In genomic region chrX:158043844-158044140, GRCm38 (mm10) we compare ENCODE assay signal across 10 mouse cellular contexts. TPM values are rescaled to one million over a fixed set of nuclear protein-coding genes. Genes with fewer than 3 reads are reported as not detected.
DNase-seq lines count a peak whose midpoint lies in the region; ATAC-seq and TF ChIP-seq lines count a peak whose summit lies in the region.
"Had no signal": no experiment of that assay in that cellular context is flagged by ENCODE, and none has a peak within 500 bp of the region (broad histone marks: within the 10 kb centered on the region; RNA-seq: fewer than 3 reads in every experiment).

No protein-coding gene starts in this region.

- peaks cover 7% of the 10 kb centered on the region; the same call in 1 of the 2 replicates for H3K27me3 ChIP-seq in heart, embryonic 12.5 days (replicated peaks)
- peaks cover 4% of the 10 kb centered on the region; the same call in 1 of the 2 replicates for H3K27me3 ChIP-seq in heart, adult 2 months (ENCODE audit: control insufficient read depth, insufficient read depth, low read length)
- H3K27me3 ChIP-seq in E14TG2a.4 (ENCODE audit: insufficient read depth, low read length), result peaks cover 29% of the 10 kb centered on the region
- H3K27me3 ChIP-seq in forebrain, embryonic 12.5 days, result no peaks in the 10 kb centered on the region
- H3K27me3 ChIP-seq in liver, embryonic 13.5 days, result peaks cover 30% of the 10 kb centered on the region

- intact Hi-C loops in heart, adult 2 months (cut with DNase I), result no loop called here

- H3K9ac ChIP-seq in heart, embryonic 12.5 days, result peak overlapping the region; percentile 66
- no peak overlapping the region for H3K9ac ChIP-seq in heart, adult 2 months (ENCODE audit: low read depth, low read length)
- peak overlapping the region; percentile 65 for H3K9ac ChIP-seq in forebrain, embryonic 12.5 days
- H3K9ac ChIP-seq in liver, embryonic 13.5 days, result no peak overlapping the region

- H3K79me2 ChIP-seq in heart, adult 2 months (replicated peaks; ENCODE audit: control insufficient read depth, insufficient read depth, low read length), result no peaks in the 10 kb centered on the region

- H3K4me1 ChIP-seq in heart, embryonic 12.5 days (replicated peaks), result no peaks in the 10 kb centered on the region
- H3K4me1 ChIP-seq in heart, adult 2 months (ENCODE audit: control insufficient read depth, insufficient read depth, low read length), result no peaks in the 10 kb centered on the region
- no peaks in the 10 kb centered on the region for H3K4me1 ChIP-seq in E14TG2a.4 (replicated peaks; ENCODE audit: low read depth, low read length)
- no peaks in the 10 kb centered on the region for H3K4me1 ChIP-seq in forebrain, embryonic 12.5 days
- H3K4me1 ChIP-seq in liver, embryonic 13.5 days (replicated peaks), result no peaks in the 10 kb centered on the region

- no peak for DNase-seq in heart, adult 2 months
- no peak for DNase-seq in liver, embryonic 13.5 days
- DNase-seq in thymus, postnatal 14 days, result no peak
- no peak for DNase-seq in heart, adult 8-10 months (ENCODE audit: low spot score)

- no peak for TF ChIP-seq CTCF in heart, adult 2 months (IDR thresholded peaks at IDR 0.05)
- no peak for TF ChIP-seq CTCF in E14TG2a.4 (conservative IDR thresholded peaks at IDR 0.05; ENCODE audit: low read length)

- no peak overlapping the region for H3K27ac ChIP-seq in heart, embryonic 12.5 days (ENCODE audit: poor library complexity, severe bottlenecking)
- H3K27ac ChIP-seq in heart, adult 2 months, result no peak overlapping the region
- H3K27ac ChIP-seq in forebrain, embryonic 12.5 days, result no peak overlapping the region
- H3K27ac ChIP-seq in liver, embryonic 13.5 days, result no peak overlapping the region

- WGBS in heart, embryonic 12.5 days, result 19% methylated on average over 13 of the region's 13 CpGs
- 21% methylated on average over 13 of the region's 13 CpGs for WGBS in heart, adult 2 months
- WGBS in forebrain, embryonic 12.5 days, result 21% methylated on average over 13 of the region's 13 CpGs
- 19% methylated on average over 13 of the region's 13 CpGs for WGBS in liver, embryonic 13.5 days (ENCODE audit: insufficient replicate concordance)

- H3K9me3 ChIP-seq in heart, embryonic 12.5 days (replicated peaks), result 0 out of 2 replicates have a peak, but pooled peaks cover 8% of the 10 kb centered on the region
- H3K9me3 ChIP-seq in E14TG2a.4 (ENCODE audit: low read length), result no peaks in the 10 kb centered on the region
- H3K9me3 ChIP-seq in forebrain, embryonic 12.5 days, result no peaks in the 10 kb centered on the region
- H3K9me3 ChIP-seq in liver, embryonic 13.5 days (replicated peaks), result no peaks in the 10 kb centered on the region

- TF ChIP-seq POLR2A in heart, adult 2 months (IDR thresholded peaks at IDR 0.05; ENCODE audit: insufficient read depth, low read depth, low read length), result no peak

- no peak for TF ChIP-seq EP300 in heart, adult 2 months (IDR thresholded peaks at IDR 0.05; ENCODE audit: insufficient read depth, low read depth, low read length)

- peak overlapping the region; percentile 67 for H3K4me3 ChIP-seq in heart, embryonic 12.5 days
- H3K4me3 ChIP-seq in heart, adult 2 months, result no peak overlapping the region; the same call in 1 of the 2 replicates
- H3K4me3 ChIP-seq in E14TG2a.4 (replicated peaks; ENCODE audit: low read length), result peak overlapping the region; percentile 80
- peak overlapping the region; percentile 58 for H3K4me3 ChIP-seq in forebrain, embryonic 12.5 days (replicated peaks)
- peak overlapping the region; percentile 51; the same call in 1 of the 2 replicates for H3K4me3 ChIP-seq in liver, embryonic 13.5 days (replicated peaks)
- H3K4me3 ChIP-seq: erythroblast, embryonic 14.5 days; myocyte had no signal

- no peaks in the 10 kb centered on the region for H3K36me3 ChIP-seq in heart, embryonic 12.5 days
- no peaks in the 10 kb centered on the region for H3K36me3 ChIP-seq in heart, adult 2 months (ENCODE audit: control insufficient read depth, insufficient read depth, low read length)
- H3K36me3 ChIP-seq in E14TG2a.4 (ENCODE audit: insufficient read depth, low read length), result no peaks in the 10 kb centered on the region
- no peaks in the 10 kb centered on the region for H3K36me3 ChIP-seq in forebrain, embryonic 12.5 days (replicated peaks)
- H3K36me3 ChIP-seq in liver, embryonic 13.5 days, result no peaks in the 10 kb centered on the region

- H3K4me2 ChIP-seq in heart, embryonic 12.5 days, result peak overlapping the region; percentile 85
- peak overlapping the region; percentile 58 for H3K4me2 ChIP-seq in forebrain, embryonic 12.5 days
- peak overlapping the region; percentile 60 for H3K4me2 ChIP-seq in liver, embryonic 13.5 days

- no peak for ATAC-seq in heart, embryonic 12.5 days (ENCODE audit: insufficient number of reproducible peaks, low FRiP score)
- no peak; the same call in 1 of the 2 replicates for ATAC-seq in forebrain, embryonic 12.5 days (ENCODE audit: low FRiP score)
- no peak for ATAC-seq in liver, embryonic 13.5 days (ENCODE audit: low read depth)
- no peak for ATAC-seq in erythroblast, adult 5-6 weeks (replicated peaks; ENCODE audit: low FRiP score, poor library complexity, severe bottlenecking)

RNA-seq across cellular contexts. Expression of gene Cnksr2, which starts 0.7 kb away (rescaled TPM):
- 0.78 and 0.85 TPM in 2 replicates for polyA plus RNA-seq in heart, embryonic 12.5 days (2016; fragmentation: Nextera tagmentation; extraction: Ambion mirVana)
- under 1 TPM in 1 of 2 experiments, not detected in 1; 0.09 TPM for total RNA-seq in heart, adult 2 months (2021)
- 0.04 TPM in 1 of 2 replicates, not detected in the other for polyA plus RNA-seq in heart, adult 2 months (2012; rRNA removed)
- polyA plus RNA-seq in forebrain, embryonic 12.5 days (2016; fragmentation: Nextera tagmentation; extraction: Ambion mirVana), result 6.2 TPM in 2 replicates
- 0.07 TPM in 2 replicates for polyA plus RNA-seq in liver, embryonic 13.5 days (2015; fragmentation: Nextera tagmentation; extraction: Ambion mirVana)
- total RNA-seq in erythroblast, adult 5-6 weeks (2015; ENCODE audit: low replicate concordance), result not detected in 2 replicates
- not detected in 2 replicates for total RNA-seq in erythroblast, adult 5-6 weeks (2017; ENCODE audit: low replicate concordance)
- under 1 TPM; 0.13 to 0.22 (median 0.20) TPM for total RNA-seq in heart, adult 8-10 months (2022)
- polyA plus RNA-seq: erythroblast, embryonic 14.5 days had no signal

Comparison
In these comparisons a context has a peak if more than half of its experiments do, and no peak if none do; other contexts are left out.
1. H3K9ac ChIP-seq: peak in heart, embryonic 12.5 days (single experiment) and forebrain, embryonic 12.5 days (single experiment); none in heart, adult 2 months (single experiment) and liver, embryonic 13.5 days (single experiment).
2. Peak in every context shown above with its lines, with median percentiles within 50 percentile points of each other: H3K4me2 ChIP-seq.